Mouse (Mus musculus) mature B cell (primary cell): ENCODE results near the gene D10Wsu102e.
"Not testable (repeated sequence)": the region's sequence is repeated elsewhere in the genome, so short reads cannot be mapped to it uniquely, and the experiment has no call there.

Experiments
- in situ Hi-C: fragments of 300-500 bp; cut with MboI; formaldehyde crosslinking; loops from 2 replicates; pipeline ENCODE4 v1.14.3; 2019

D10Wsu102e gene

DNA sequence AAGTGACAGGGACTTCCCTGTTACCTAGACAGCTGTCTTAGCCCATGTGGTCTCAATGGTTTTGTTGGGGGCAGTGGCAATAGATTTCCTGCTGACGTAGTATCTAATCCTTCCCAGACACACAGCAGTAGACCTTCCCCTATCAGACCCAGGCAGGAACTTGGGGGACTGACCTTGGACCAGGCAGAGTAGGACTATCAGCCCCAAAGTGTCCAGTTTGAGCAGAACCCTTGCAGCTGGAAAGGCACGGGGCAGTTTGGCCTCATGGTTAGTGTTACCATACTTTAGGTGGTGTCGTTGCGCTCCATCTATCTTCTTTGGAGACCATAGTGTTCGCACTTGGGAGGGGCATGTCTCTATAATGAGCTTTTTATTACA, 13.7 kb upstream of the D10Wsu102e start:
- in situ Hi-C loops, result no loop called here

DNA sequence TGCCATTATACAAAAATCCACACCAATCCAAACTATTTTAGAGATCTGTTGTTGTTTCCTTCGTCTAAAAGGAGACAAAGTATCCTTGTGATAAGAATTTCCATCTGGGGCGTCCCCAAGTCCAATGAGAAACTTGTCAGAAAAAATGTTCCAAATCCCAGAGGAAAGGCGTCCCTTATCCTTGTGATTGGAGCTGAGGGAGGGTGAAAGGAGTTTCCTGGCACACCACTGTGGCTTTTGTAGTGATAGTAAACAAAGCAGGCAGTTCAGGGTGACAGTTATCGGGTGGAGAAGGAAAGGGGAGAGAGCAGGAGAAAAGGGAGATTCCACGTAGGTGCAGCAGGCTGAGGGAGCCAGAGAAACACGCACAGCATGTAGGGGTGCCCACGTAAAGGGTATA, 12.5 kb upstream of the D10Wsu102e start:
- in situ Hi-C loops, result no loop called here

DNA sequence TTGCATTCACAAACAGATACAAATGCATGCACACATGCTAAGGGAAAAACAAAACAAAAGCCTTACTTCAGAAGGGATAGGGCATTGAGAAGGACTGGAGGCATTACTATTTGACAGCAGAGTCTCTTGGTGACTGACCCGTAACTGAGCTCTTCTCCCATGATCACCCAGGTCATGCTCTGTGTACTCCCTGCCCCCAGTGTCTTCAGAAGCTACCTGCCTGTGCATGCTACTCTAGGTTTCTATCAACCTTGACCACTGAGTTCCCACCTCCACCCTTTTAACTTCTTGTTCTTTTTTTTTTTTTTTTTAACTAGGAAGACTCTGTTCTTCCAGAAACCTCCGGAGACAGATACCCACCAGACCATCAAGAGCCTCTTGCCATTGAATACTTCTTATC, 9.3 kb upstream of the D10Wsu102e start:
- in situ Hi-C loops, result no loop called here

DNA sequence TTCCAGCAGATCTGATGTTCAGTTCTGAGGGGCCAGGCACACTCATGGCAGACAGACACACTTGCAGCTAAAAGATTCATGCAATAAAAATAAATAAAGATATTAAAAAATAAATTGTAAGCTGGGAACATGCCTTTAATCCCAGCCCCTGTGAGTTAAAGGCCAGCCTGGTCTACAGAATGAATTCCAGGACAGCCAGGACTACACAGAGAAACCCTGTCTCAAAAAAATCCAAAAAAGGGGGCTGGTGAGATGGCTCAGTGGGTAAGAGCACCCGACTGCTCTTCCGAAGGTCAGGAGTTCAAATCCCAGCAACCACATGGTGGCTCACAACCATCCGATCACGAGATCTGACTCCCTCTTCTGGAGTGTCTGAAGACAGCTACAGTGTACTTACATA, 8.2 kb upstream of the D10Wsu102e start:
- in situ Hi-C loops, result not testable (repeated sequence)

DNA sequence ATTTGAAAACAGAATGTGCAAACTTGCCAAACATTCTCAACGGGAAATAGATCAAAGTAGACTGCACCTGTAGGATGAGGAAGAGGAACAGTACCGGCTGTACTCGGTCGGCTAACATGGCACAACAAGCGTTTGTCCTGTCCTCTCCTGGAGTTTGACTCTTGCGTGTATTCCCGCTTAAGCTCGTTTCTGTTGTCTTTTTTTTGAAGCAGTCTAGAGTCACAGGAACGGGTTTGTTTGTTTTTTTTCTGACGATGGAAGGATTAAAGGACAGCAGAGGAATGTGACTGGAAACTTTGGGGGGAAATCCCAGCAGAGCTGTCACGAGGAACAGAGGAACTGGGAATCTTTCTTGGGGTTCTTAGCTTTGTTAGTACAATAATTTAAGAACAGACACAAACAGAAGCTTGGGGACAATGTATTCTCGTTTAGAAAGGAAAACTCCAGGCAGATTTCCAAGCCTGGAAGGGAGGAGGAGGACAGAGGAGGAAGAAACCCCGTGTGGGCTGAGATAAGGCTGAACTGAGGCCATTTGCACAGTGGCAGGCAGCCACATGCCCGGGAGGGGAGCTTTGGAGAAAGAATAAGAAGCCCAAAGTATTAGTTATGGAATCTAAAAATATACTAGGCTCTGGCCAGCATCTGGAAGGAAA, 6.2 kb upstream of the D10Wsu102e start:
- in situ Hi-C loops, result no loop called here

DNA sequence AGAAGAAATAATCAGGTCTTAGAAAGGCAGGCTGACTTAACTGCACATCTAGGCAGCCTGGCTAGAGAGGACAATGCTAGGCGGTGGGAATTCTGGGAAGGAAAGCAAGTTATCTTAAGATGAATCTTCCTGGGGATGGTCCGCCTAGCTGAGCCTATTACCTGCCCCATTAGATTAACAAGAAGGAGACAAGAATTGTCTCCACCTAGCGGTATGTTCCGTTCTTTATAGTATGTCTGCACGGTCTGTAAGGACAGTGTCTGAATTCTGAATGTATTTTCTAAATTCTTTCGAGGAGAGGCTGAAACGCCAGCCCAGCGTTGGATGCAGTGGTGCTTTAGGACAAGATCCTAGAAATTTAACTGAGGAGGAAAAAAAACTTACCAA, 5.7 kb upstream of the D10Wsu102e start:
- in situ Hi-C loops, result no loop called here

DNA sequence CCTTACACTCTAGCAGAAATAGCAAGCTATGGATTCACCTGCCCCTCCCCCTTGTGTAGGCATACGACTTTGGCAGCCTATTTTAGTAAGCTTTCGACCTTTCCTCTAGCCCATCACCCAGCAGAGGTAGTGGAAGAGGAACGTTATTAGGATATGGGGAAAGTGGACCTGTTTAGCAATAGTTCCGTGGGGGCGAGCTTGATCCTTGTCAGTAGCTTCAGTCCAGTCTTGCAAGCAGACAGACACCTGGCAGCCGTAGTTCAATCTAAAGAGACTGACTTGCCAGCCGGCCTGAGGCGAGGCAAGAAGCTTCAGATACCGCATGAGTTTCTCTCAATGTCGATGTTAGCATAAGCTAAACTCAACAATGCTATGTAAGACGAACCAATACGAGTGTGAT, 3.6 kb upstream of the D10Wsu102e start:
- in situ Hi-C loops, result no loop called here

GRCm38 (mm10) chr10:83359451-83359850, 570 bp upstream of the D10Wsu102e start:
- in situ Hi-C loops, result no loop called here

DNA sequence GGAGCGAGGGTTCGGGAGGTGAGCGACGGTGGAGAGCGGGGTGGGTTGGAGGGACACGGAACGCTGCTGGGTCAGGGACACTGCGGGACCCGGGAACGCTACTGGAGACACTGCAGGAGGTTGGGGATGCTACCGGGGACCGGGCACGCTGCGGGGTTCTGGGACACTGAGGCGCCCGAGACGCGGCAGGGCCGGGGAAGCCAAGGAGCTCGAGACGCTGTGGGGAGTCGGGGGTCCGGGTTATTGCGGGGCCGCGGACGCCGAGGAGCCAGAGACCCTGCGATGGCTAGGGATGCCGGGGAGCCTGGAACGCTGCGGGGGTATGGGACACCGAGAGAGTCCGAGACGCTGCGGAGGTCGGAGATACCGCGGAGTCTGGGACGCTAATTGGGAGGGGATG, 335 bp downstream of the D10Wsu102e start:
- in situ Hi-C loops, result no loop called here

DNA sequence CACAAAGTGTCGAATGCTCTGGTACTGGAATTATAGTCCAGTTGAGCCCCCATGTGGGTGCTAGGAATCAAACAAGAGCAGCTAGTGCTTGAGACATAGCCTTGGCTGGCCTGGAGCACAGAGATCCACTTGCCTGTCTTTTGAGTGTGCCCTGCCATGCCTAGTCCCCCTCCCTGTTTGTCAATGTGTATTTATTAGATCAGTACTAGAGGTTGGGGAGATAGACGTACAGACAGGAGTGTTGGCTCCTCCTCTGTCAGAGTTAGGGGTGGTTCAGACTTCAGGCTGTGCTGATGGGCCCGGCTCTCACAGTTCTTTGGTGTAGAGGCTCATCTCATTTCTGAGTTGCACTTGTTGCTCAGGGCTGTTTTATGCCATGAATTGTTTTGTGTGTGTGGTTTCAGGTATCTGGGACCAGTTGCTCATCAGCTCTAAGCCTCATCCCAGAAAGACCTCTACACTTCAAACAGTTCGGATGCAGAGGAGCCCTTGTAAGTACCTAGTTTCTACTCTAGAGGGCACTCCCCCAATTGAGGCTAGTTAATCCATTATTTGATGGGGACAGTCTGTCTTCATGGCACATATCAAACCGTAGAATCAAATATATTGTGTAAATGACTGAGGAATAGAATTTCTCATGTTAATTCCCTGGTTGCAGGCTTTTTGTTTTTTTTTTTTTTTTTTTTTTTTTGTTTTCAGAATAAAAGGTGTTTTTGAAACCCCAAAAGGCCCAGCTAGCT, 1.8 kb downstream of the D10Wsu102e start:
- in situ Hi-C loops, result no loop called here

DNA sequence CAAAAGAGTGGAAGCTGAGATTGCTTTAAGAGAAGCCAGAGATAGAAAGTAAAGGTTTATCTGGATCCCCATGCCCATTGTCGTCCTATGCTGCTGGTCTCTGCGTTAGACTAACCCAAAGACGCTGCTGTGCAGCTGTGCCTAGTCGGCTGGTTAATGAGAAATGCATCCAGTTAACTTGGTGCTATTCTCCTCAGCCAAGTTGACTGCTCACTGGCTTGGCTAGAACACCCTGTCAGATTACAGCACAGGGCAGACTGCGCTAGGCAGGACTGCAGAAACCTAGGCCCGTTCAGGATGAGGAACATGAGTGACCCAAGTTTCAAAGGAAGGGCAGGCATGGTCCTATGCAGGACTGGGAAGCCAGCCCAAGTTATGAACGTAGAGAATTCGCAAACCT, 3.4 kb downstream of the D10Wsu102e start:
- in situ Hi-C loops, result no loop called here

GRCm38 (mm10) chr10:83368918-83369317, 8.9 kb downstream of the D10Wsu102e start:
- in situ Hi-C loops, result no loop called here

- in situ Hi-C loops, result no loop called here
Measured at GRCm38 (mm10) chr10:83374045-83374656, 14.1 kb downstream of the D10Wsu102e start.

- in situ Hi-C loops, result not testable (repeated sequence)
Measured at GRCm38 (mm10) chr10:83375458-83375857, 15.4 kb downstream of the D10Wsu102e start.

DNA sequence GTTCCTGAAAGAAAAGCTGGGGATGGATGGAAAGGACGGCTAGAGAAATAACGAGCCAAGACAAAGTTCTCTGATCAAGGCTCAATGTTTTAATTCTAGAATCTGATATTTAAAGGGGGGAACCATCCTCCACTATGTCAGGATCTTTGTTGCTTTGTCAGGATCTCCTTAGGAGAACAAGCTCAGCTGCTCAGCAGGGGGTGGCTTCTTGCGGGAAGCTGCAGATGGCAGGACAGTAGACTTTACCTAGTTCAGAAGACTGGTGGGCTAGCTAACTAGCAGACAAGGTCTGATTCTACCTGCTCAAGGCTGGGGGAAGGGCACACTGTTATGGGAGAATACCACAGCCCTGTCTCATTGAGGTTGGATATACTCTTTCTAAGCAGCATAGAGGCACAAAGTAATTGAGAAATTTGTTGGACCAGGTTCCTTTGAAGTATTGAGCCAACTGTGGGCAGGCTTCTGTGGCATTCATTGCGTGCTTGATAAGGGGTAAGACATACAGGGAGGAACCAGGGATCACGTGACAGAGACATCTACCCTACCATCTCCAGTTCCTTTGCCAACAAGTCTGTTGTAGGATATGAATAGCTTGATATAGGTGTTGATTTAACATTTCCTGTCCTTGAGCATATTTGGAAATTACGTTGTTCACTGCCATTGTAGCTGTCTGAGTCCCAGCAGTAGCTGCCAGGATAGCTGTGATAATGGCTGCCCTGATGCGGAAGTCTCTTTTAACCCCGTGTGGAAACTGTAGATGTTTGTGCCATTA, 17.1 kb downstream of the D10Wsu102e start:
- in situ Hi-C loops, result no loop called here

DNA sequence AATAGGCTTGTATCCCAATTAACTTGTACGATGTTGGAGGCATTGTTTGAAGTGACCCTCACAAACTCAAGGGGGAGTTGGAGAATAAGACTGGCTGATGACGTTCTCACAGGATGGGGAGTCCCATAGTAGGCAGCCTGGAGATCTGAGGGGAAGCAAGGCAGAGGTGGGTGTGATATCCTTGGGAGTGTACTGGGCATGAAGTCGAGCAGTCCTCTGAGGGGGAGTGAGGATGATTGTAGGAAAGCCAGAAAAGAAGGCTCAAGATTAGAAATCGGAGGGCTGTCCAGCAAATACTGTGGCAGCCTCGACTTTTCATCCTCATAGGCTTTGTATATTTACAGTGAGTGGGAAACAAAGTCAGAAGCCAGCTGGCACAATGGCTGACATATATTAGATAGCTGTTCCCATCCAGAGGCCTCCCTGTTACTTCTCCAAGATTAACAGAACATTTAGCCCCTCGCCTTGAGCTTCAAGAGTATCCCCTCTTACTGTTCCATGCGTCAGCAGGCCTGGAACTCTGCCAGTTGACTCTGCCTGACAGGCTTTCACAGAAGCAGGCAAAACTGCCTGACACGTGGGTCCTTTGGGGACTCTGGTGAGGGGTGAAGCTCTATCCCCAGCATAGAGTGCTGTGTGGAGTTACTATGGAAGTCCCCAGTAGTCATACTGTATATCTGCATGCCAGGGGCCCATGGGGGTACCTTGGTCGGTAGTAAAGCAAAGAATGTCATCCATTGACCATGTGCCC, 18.2 kb downstream of the D10Wsu102e start:
- in situ Hi-C loops, result no loop called here

GRCm38 (mm10) chr10:83380501-83380900, 20.5 kb downstream of the D10Wsu102e start:
- in situ Hi-C loops, result no loop called here

- in situ Hi-C loops, result no loop called here
Measured at GRCm38 (mm10) chr10:83382528-83382927, 22.5 kb downstream of the D10Wsu102e start.

DNA sequence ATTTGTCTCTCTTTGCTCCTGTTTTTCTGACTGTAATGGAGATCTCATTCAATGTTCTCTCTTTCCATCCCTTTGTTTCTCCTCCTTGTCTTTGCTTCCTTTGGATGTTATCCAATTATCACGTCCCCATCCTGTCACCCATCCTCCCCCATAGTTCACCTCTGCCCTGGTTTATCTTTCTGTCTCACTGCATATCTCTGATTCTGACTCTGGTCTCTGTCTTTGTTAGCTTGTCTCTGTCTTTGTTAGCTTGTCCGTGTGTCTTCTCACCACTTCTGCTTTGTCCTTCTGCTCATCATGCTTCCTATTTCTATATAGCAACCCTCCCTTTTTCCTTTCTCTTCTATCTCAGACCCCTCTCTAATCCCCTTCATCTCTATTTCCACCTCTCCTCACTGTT, 23.0 kb downstream of the D10Wsu102e start:
- in situ Hi-C loops, result no loop called here

DNA sequence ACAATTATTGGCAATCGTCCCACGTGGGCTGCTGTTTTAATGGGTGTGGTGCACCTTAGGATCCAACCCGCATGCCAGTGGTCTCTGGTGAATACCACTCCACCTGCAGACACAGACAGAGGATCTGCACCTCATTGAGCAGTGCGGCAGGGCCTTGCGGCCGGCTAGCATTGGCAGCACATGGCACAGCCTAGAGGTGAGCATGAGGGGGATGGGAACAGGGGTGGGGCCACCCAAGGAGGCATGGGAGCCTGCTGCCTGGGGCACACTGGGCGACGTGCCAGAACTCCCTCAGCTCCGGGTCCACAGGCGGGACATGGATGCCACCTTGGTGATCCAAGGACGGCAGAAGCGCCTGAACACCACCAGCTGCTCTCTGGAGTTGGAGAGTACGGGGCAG, 23.8 kb downstream of the D10Wsu102e start:
- in situ Hi-C loops, result no loop called here

DNA sequence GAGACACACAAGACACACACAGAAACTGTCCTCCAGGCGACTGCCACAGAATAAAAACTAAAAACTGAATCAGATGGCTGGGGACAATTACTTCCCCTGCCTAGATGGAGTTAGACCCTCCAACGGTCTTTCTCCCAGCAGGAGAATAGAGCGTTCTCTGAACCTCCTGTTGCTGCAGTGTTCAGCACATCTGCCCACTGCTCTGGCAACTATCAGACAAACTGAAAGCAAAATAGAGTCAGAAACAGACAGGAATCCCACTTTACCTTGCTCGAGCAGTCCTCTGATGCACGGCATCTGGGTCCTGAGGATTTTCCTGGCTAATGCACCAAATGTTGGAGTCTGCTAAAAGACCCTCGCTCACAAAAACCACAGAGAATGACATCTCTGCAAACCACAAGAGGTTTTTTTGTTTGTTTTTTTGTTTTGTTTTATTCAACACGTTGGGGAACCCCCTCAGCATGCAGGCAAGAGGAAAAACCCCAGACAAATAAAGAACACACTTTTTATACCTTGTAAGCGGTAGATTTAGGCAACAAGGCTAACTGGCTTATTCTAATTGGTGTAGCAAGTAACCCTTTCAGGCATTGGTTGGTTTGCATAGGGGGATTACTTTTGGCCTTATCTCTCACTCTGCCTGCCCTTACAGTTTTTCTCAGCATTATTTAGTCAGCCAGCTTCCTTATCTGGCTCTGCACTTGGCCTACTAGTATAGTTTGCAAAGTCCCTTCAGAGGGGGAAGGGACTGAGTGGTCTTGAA, 24.6 kb downstream of the D10Wsu102e start:
- in situ Hi-C loops, result no loop called here
